Mouse (Mus musculus) liver, embryonic 12.5 days (tissue): ENCODE results near the gene Smlr1. TPM values are rescaled to one million over a fixed set of nuclear protein-coding genes. Genes with fewer than 3 reads are reported as not detected.

Experiments
- ATAC-seq: fragments of 200-750 bp; cut with Nextera tagmentation; 2 replicates; pipeline ENCODE4 v1.8.0; 2017; ENCODE audit warnings: moderate number of reproducible peaks, mild to moderate bottlenecking, moderate library complexity
- H3K27ac ChIP-seq: fragments of 300-500 bp; sonication (generic); 2 replicates; pipeline ENCODE4 v1.5.1; 2016; ENCODE audit warnings: mild to moderate bottlenecking
- H3K27me3 ChIP-seq: fragments of 300-500 bp; sonication (generic); replicated peaks from 2 replicates; pipeline ENCODE4 v1.6.1; 2016; ENCODE audit warnings: mild to moderate bottlenecking, moderate library complexity
- H3K36me3 ChIP-seq: fragments of 300-500 bp; sonication (generic); 2 replicates; pipeline ENCODE4 v1.6.1; 2016; ENCODE audit warnings: mild to moderate bottlenecking, moderate library complexity
- H3K4me1 ChIP-seq: fragments of 300-500 bp; sonication (generic); 2 replicates; pipeline ENCODE4 v1.6.1; 2016
- H3K4me2 ChIP-seq: fragments of 300-500 bp; sonication (generic); 2 replicates; pipeline ENCODE4 v1.6.1; 2016; ENCODE audit warnings: mild to moderate bottlenecking, moderate library complexity
- H3K4me3 ChIP-seq: fragments of 300-500 bp; sonication (generic); 2 replicates; pipeline ENCODE4 v1.5.1; 2016; ENCODE audit warnings: mild to moderate bottlenecking, moderate library complexity
- H3K9ac ChIP-seq: fragments of 300-500 bp; sonication (generic); 2 replicates; pipeline ENCODE4 v1.6.1; 2016; ENCODE audit warnings: mild to moderate bottlenecking, moderate library complexity
- H3K9me3 ChIP-seq: fragments of 300-500 bp; sonication (generic); replicated peaks from 2 replicates; pipeline ENCODE4 v1.6.1; 2016; ENCODE audit warnings: mild to moderate bottlenecking, moderate library complexity
- WGBS: fragments of 180-500 bp; shearing (Covaris S2); methylation state at CpG from one replicate; pipeline ENCODE4 v1.1.7; 2016; ENCODE audit not compliant: insufficient replicate concordance; 5-methylcytosine and 5-hydroxymethylcytosine counted together
- polyA plus RNA-seq: library from polyadenylated mRNA; unstranded; fragments of >200 nt; fragmentation: Nextera tagmentation; extraction: Ambion mirVana; gene quantifications from 2 replicates; pipeline ENCODE4 v1.2.1, GENCODE M21; 2016

Gene Smlr1
- 4.9 and 5.0 TPM in 2 replicates for polyA plus RNA-seq

- WGBS: 66% methylated on average over 10 of the region's 10 CpGs
- Histone ChIP-seq H3K27ac (no peak within 1 kb of the TSS), H3K36me3 (no peaks in the 10 kb centered on the region), H3K27me3 (no peaks in the 10 kb centered on the region), H3K9me3 (no peaks in the 10 kb centered on the region), H3K4me3 (no peak within 1 kb of the TSS), H3K4me1 (no peaks in the 10 kb centered on the region), H3K9ac (no peak within 1 kb of the TSS), H3K4me2 (peak within 1 kb of the TSS; percentile 25)
- 0 out of 2 replicates have a peak, but pooled peaks have one; percentile 10 for ATAC-seq
Measured at GRCm38 (mm10) chr10:25535891-25536331, at the start of gene Smlr1. Gene Smlr1, minus strand, starts transcription at chr10:25536267.

GRCm38 (mm10) chr10:25584899-25585298 is 48.8 kb upstream of the Smlr1 start:
- no peaks in the 10 kb centered on the region for H3K9me3 ChIP-seq
- ATAC-seq: no peak
- H3K4me1 ChIP-seq: no peaks in the 10 kb centered on the region
- H3K4me2 ChIP-seq: no peak overlapping the region
- no peak overlapping the region for H3K4me3 ChIP-seq
- WGBS: 73% methylated on average over 6 of the region's 6 CpGs
- no peaks in the 10 kb centered on the region for H3K27me3 ChIP-seq
- H3K36me3 ChIP-seq: no peaks in the 10 kb centered on the region
- H3K27ac ChIP-seq: no peak overlapping the region
- no peak overlapping the region for H3K9ac ChIP-seq

GRCm38 (mm10) chr10:25580066-25580465 is 44.0 kb upstream of the Smlr1 start:
- no peaks in the 10 kb centered on the region for H3K36me3 ChIP-seq
- H3K4me1 ChIP-seq: no peaks in the 10 kb centered on the region
- H3K9ac ChIP-seq: no peak overlapping the region
- H3K4me3 ChIP-seq: no peak overlapping the region
- ATAC-seq: no peak
- H3K27me3 ChIP-seq: no peaks in the 10 kb centered on the region
- 46% methylated on average over 2 of the region's 2 CpGs for WGBS
- no peaks in the 10 kb centered on the region for H3K9me3 ChIP-seq
- H3K27ac ChIP-seq: no peak overlapping the region
- H3K4me2 ChIP-seq: no peak overlapping the region

- WGBS: 64% methylated on average over 9 of the region's 9 CpGs
- Histone ChIP-seq H3K36me3 (no peaks in the 10 kb centered on the region), H3K4me2 (no peak overlapping the region), H3K27ac (no peak overlapping the region), H3K9me3 (no peaks in the 10 kb centered on the region), H3K9ac (no peak overlapping the region), H3K4me1 (no peaks in the 10 kb centered on the region), H3K27me3 (no peaks in the 10 kb centered on the region), H3K4me3 (no peak overlapping the region)
- no peak for ATAC-seq
Measured at GRCm38 (mm10) chr10:25571319-25572240, 35.5 kb upstream of the Smlr1 start.

DNA sequence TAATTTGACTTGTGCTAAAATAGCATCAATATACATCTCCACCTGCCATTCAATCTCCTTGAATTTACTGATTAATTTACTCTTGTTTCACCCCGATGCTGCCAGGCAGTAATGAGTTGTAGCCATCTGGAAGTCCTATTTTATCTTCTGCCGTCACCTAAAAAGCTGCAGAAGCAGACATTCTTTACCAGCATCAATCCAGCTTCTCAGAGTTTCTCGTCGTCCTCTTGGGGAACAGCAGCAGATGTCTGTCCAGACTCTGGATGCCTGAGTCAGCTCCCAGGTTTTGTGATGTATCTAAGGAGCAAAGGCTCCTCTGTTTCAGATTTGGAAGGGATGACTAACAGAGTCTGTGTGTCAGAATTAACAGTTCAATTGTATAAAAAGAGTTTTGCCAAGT is 16.9 kb upstream of the Smlr1 start:
- 56% methylated on average over 4 of the region's 4 CpGs for WGBS
- no peak overlapping the region for H3K9ac ChIP-seq
- H3K4me1 ChIP-seq: no peaks in the 10 kb centered on the region
- no peak overlapping the region for H3K27ac ChIP-seq
- no peak overlapping the region for H3K4me3 ChIP-seq
- no peak for ATAC-seq
- no peaks in the 10 kb centered on the region for H3K9me3 ChIP-seq
- no peaks in the 10 kb centered on the region for H3K36me3 ChIP-seq
- H3K27me3 ChIP-seq: no peaks in the 10 kb centered on the region
- no peak overlapping the region for H3K4me2 ChIP-seq

GRCm38 (mm10) chr10:25541097-25541496 is 5.0 kb upstream of the Smlr1 start:
- Histone ChIP-seq H3K4me2 (no peak overlapping the region), H3K27me3 (no peaks in the 10 kb centered on the region), H3K36me3 (no peaks in the 10 kb centered on the region), H3K9me3 (no peaks in the 10 kb centered on the region), H3K9ac (no peak overlapping the region), H3K27ac (no peak overlapping the region), H3K4me3 (no peak overlapping the region), H3K4me1 (no peaks in the 10 kb centered on the region)
- no peak for ATAC-seq
- WGBS: 73% methylated on average over 3 of the region's 3 CpGs

DNA sequence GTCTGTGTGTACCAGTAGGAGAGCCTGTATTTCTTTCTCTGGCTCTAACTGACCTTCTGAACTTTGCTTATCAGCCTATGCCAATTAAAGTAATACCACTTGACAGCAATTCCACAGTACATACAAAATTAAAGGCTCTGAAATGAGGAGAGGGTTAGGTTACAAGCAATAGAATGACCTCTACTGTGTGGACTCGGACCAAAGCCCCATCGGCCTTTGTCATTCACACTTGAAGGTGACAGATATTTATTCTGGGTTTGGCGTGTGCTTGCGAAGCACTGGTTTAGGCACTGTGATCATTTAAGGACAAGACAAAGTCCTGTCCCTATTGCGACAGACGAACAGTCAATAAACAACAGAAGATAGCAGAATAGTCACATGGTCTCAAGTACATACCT is 3.7 kb upstream of the Smlr1 start:
- Histone ChIP-seq H3K27me3 (no peaks in the 10 kb centered on the region), H3K27ac (no peak overlapping the region), H3K36me3 (no peaks in the 10 kb centered on the region), H3K4me3 (no peak overlapping the region), H3K9me3 (no peaks in the 10 kb centered on the region), H3K9ac (no peak overlapping the region), H3K4me2 (no peak overlapping the region), H3K4me1 (no peaks in the 10 kb centered on the region)
- 63% methylated on average over 6 of the region's 6 CpGs for WGBS
- peak; percentile 28; the same call in 1 of the 2 replicates for ATAC-seq

- Histone ChIP-seq H3K9me3 (no peaks in the 10 kb centered on the region), H3K27me3 (no peaks in the 10 kb centered on the region), H3K4me1 (no peaks in the 10 kb centered on the region), H3K4me2 (no peak overlapping the region), H3K27ac (no peak overlapping the region), H3K9ac (no peak overlapping the region), H3K36me3 (no peaks in the 10 kb centered on the region), H3K4me3 (no peak overlapping the region)
- ATAC-seq: no peak
- 62% methylated on average over 4 of the region's 4 CpGs for WGBS
Measured at GRCm38 (mm10) chr10:25539146-25539770, 3.2 kb upstream of the Smlr1 start.

- no peak for ATAC-seq
- Histone ChIP-seq H3K27me3 (no peaks in the 10 kb centered on the region), H3K9me3 (no peaks in the 10 kb centered on the region), H3K27ac (no peak overlapping the region), H3K4me3 (no peak overlapping the region), H3K4me2 (no peak overlapping the region), H3K36me3 (no peaks in the 10 kb centered on the region), H3K4me1 (no peaks in the 10 kb centered on the region), H3K9ac (no peak overlapping the region)
- WGBS: 58% methylated on average over 1 of the region's 1 CpGs
Measured at GRCm38 (mm10) chr10:25538738-25539137, 2.7 kb upstream of the Smlr1 start.

- no peaks in the 10 kb centered on the region for H3K27me3 ChIP-seq
- H3K36me3 ChIP-seq: no peaks in the 10 kb centered on the region
- H3K9me3 ChIP-seq: no peaks in the 10 kb centered on the region
- H3K4me2 ChIP-seq: no peak overlapping the region
- 75% methylated on average over 6 of the region's 6 CpGs for WGBS
- H3K27ac ChIP-seq: no peak overlapping the region
- H3K4me1 ChIP-seq: no peaks in the 10 kb centered on the region
- no peak overlapping the region for H3K4me3 ChIP-seq
- ATAC-seq: no peak
- no peak overlapping the region for H3K9ac ChIP-seq
Measured at GRCm38 (mm10) chr10:25536621-25537020, 554 bp upstream of the Smlr1 start.

GRCm38 (mm10) chr10:25534467-25534866 is 1.6 kb downstream of the Smlr1 start:
- H3K4me2 ChIP-seq: no peak overlapping the region

DNA sequence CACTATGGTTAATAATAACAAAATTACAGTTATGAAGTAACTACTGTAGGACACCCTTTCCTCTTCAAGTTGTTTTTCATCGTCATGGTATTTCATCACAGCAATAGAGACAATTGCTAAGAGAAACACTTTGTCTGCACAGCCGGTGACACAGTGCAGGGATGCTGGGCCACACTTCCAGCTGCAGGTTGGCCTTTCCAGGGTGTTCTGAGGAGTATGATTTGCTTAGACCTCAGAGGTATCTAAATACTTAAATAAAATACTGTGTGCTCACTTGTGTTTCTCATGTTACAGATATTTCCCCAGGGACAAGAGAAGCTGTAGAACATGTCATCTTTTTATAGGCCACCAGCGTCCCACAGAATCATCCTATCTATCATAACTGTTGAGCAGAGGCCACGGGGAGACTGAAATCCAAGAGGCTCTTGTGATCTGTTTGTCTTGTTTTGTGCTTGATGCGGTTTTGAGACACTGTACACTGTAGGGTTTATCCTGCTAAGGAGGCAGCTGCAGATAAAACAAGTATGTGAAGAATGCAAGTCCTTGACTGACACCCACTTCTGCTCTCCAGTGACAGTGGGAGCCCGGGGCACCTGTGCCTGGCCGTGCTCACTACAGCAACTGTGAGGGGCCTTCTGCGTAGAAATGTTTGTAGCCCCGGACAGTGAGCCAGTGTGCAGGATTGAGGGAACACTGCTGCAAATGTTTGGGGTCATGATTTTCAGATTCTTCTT is 2.4 kb downstream of the Smlr1 start:
- H3K4me2 ChIP-seq: no peak overlapping the region
- no peaks in the 10 kb centered on the region for H3K4me1 ChIP-seq
- H3K4me3 ChIP-seq: no peak overlapping the region
- ATAC-seq: no peak
- H3K27me3 ChIP-seq: no peaks in the 10 kb centered on the region
- H3K27ac ChIP-seq: no peak overlapping the region
- H3K36me3 ChIP-seq: no peaks in the 10 kb centered on the region
- 70% methylated on average over 9 of the region's 9 CpGs for WGBS
- no peak overlapping the region for H3K9ac ChIP-seq
- no peaks in the 10 kb centered on the region for H3K9me3 ChIP-seq

More at GRCm38 (mm10) chr10:25534467-25534866, 1.6 kb downstream of the Smlr1 start:
- Histone ChIP-seq H3K4me3 (no peak overlapping the region), H3K4me1 (no peaks in the 10 kb centered on the region), H3K27ac (no peak overlapping the region), H3K27me3 (no peaks in the 10 kb centered on the region), H3K9ac (no peak overlapping the region), H3K36me3 (no peaks in the 10 kb centered on the region), H3K9me3 (no peaks in the 10 kb centered on the region)
- 63% methylated on average over 5 of the region's 5 CpGs for WGBS
- ATAC-seq: no peak
